8 mouse cellular contexts compared by ENCODE assay signal in genomic region chr17:25561223-25562028, GRCm38 (mm10). TPM values are rescaled to one million over a fixed set of nuclear protein-coding genes. Genes with fewer than 3 reads are reported as not detected.
DNase-seq lines count a peak whose midpoint lies in the region; ATAC-seq lines count a peak whose summit lies in the region.
"Had no signal": no experiment of that assay in that cellular context is flagged by ENCODE, and none has a peak within 500 bp of the region (broad histone marks: within the 10 kb centered on the region; RNA-seq: fewer than 3 reads in every experiment).

No protein-coding gene starts in this region.

- H3K27ac ChIP-seq in embryonic facial prominence, embryonic 14.5 days (replicated peaks; ENCODE audit: low read depth, low read length), result no peak overlapping the region
- H3K27ac ChIP-seq in liver, embryonic 12.5 days, result no peak overlapping the region

- WGBS in embryonic facial prominence, embryonic 14.5 days, result 74% methylated on average over 16 of the region's 16 CpGs
- 73% methylated on average over 16 of the region's 16 CpGs for WGBS in liver, embryonic 12.5 days (ENCODE audit: insufficient replicate concordance)

- peak; percentile 55; the same call in 1 of the 2 replicates for ATAC-seq in embryonic facial prominence, embryonic 14.5 days (ENCODE audit: low read depth)
- ATAC-seq in liver, embryonic 12.5 days, result no peak

- peak; percentile 67 to 77 for DNase-seq in cerebellum, postnatal 10 days
- peak; percentile 53 for DNase-seq in embryonic facial prominence, embryonic 14.5 days (ENCODE audit: low spot score)
- peak; percentile 37 to 73 for DNase-seq in layer of hippocampus, adult 18-20 months (ENCODE audit: low spot score in 2 of 2)
- DNase-seq in neural tube, embryonic 10.5 days (ENCODE audit: extremely low spot score, low spot score), result peak; percentile 64
- no peak for DNase-seq in urinary bladder, postnatal 14 days (ENCODE audit: low spot score)
- DNase-seq in heart, adult 11 months, result no peak

- H3K4me1 ChIP-seq in embryonic facial prominence, embryonic 14.5 days (ENCODE audit: control insufficient read depth, insufficient read depth, low read length), result peaks cover 13% of the 10 kb centered on the region
- 0 out of 2 replicates have a peak, but pooled peaks cover 2% of the 10 kb centered on the region for H3K4me1 ChIP-seq in liver, embryonic 12.5 days

- no peak overlapping the region for H3K4me2 ChIP-seq in embryonic facial prominence, embryonic 14.5 days (ENCODE audit: low read depth, low read length)
- H3K4me2 ChIP-seq in liver, embryonic 12.5 days, result no peak overlapping the region
- H3K4me2 ChIP-seq: limb, embryonic 12.5 days had no signal

- H3K27me3 ChIP-seq in embryonic facial prominence, embryonic 14.5 days (replicated peaks; ENCODE audit: control insufficient read depth, insufficient read depth, low read length), result no peaks in the 10 kb centered on the region
- H3K27me3 ChIP-seq in liver, embryonic 12.5 days (replicated peaks), result peaks cover 73% of the 10 kb centered on the region
- H3K27me3 ChIP-seq: limb, embryonic 12.5 days had no signal

- H3K4me3 ChIP-seq in embryonic facial prominence, embryonic 14.5 days (ENCODE audit: low read depth, low read length), result no peak overlapping the region
- H3K4me3 ChIP-seq in liver, embryonic 12.5 days, result no peak overlapping the region
- H3K4me3 ChIP-seq: limb, embryonic 12.5 days had no signal

- no peaks in the 10 kb centered on the region for H3K36me3 ChIP-seq in embryonic facial prominence, embryonic 14.5 days (ENCODE audit: control insufficient read depth, insufficient read depth, low read length)
- H3K36me3 ChIP-seq in liver, embryonic 12.5 days, result no peaks in the 10 kb centered on the region
- H3K36me3 ChIP-seq: limb, embryonic 12.5 days had no signal

- no peak overlapping the region for H3K9ac ChIP-seq in embryonic facial prominence, embryonic 14.5 days (ENCODE audit: low read depth, low read length)
- no peak overlapping the region for H3K9ac ChIP-seq in liver, embryonic 12.5 days
- H3K9ac ChIP-seq: limb, embryonic 12.5 days had no signal

- no peaks in the 10 kb centered on the region for H3K9me3 ChIP-seq in embryonic facial prominence, embryonic 14.5 days (ENCODE audit: control insufficient read depth, low read length)
- H3K9me3 ChIP-seq in liver, embryonic 12.5 days (replicated peaks), result no peaks in the 10 kb centered on the region
- H3K9me3 ChIP-seq: limb, embryonic 12.5 days had no signal

RNA-seq across cellular contexts. Expression of gene Sox8, which starts 9.1 kb away (rescaled TPM):
- polyA plus RNA-seq in embryonic facial prominence, embryonic 14.5 days (2014; fragmentation: Nextera tagmentation; extraction: Ambion mirVana), result 15.8 and 18.0 TPM in 2 replicates
- 10 to 100 TPM; 55.6 to 60.1 TPM for total RNA-seq in layer of hippocampus, adult 18-20 months (2021)
- polyA plus RNA-seq in liver, embryonic 12.5 days (2016; fragmentation: Nextera tagmentation; extraction: Ambion mirVana), result 0.52 and 0.65 TPM in 2 replicates

RNA-seq across cellular contexts. Expression of gene Lmf1, which starts 17.5 kb away (rescaled TPM):
- 27.3 and 30.1 TPM in 2 replicates for polyA plus RNA-seq in embryonic facial prominence, embryonic 14.5 days (2014; fragmentation: Nextera tagmentation; extraction: Ambion mirVana)
- total RNA-seq in layer of hippocampus, adult 18-20 months (2021), result 10 to 100 TPM; 24.9 to 25.6 TPM
- 14.4 and 15.0 TPM in 2 replicates for polyA plus RNA-seq in liver, embryonic 12.5 days (2016; fragmentation: Nextera tagmentation; extraction: Ambion mirVana)

Comparison
In these comparisons a context has a peak if more than half of its experiments do, and no peak if none do; other contexts are left out.
1. DNase-seq: peak in cerebellum, postnatal 10 days (2 of 2), embryonic facial prominence, embryonic 14.5 days (single experiment), layer of hippocampus, adult 18-20 months (2 of 2) and neural tube, embryonic 10.5 days (single experiment); none in urinary bladder, postnatal 14 days (single experiment) and heart, adult 11 months (single experiment).
2. RNA of gene Sox8, which starts 9.1 kb away (polyA plus RNA-seq): 15.8 to 18.0 TPM in embryonic facial prominence, embryonic 14.5 days; 0.52 to 0.65 TPM in liver, embryonic 12.5 days; every median in the first group is over 10 times any median in the second.